Mouse (Mus musculus): ENCODE data around the gene Hdac4. TPM values are rescaled to one million over a fixed set of nuclear protein-coding genes. Genes with fewer than 3 reads are reported as not detected.

Hdac4 gene
- polyA plus RNA-seq, 1 experiment, result 30.0 TPM

- no peak overlapping the region for H3K4me3 ChIP-seq (ENCODE audit: insufficient read depth, low read length)
- no peak for TF ChIP-seq CTCF (IDR thresholded peaks at IDR 0.05; ENCODE audit: borderline replicate concordance, insufficient read depth, low read length)
- TF ChIP-seq POLR2A (IDR thresholded peaks at IDR 0.05; ENCODE audit: low read depth, low read length), result no peak
- no peaks in the 10 kb centered on the region for H3K4me1 ChIP-seq (ENCODE audit: control insufficient read depth, insufficient read depth, low read length)
These were observed 103.2 kb downstream of the Hdac4 start for GRCm38 (mm10) chr1:92092286-92092685.

GRCm38 (mm10) chr1:92087821-92088220, 107.7 kb downstream of the Hdac4 start:
- Histone ChIP-seq H3K27ac (ENCODE audit: insufficient read depth, low read length) (no peak overlapping the region), H3K4me1 (ENCODE audit: control insufficient read depth, insufficient read depth, low read length) (no peaks in the 10 kb centered on the region; the same call in 1 of the 2 replicates), H3K4me3 (ENCODE audit: insufficient read depth, low read length) (no peak overlapping the region)
- TF ChIP-seq CTCF (IDR thresholded peaks at IDR 0.05; ENCODE audit: borderline replicate concordance, insufficient read depth, low read length) (no peak), POLR2A (IDR thresholded peaks at IDR 0.05; ENCODE audit: low read depth, low read length) (no peak)

More at GRCm38 (mm10) chr1:92092286-92092685, 103.2 kb downstream of the Hdac4 start:
- H3K27ac ChIP-seq (ENCODE audit: insufficient read depth, low read length), result no peak overlapping the region

- Histone ChIP-seq H3K4me3 (ENCODE audit: insufficient read depth, low read length) (no peak overlapping the region), H3K4me1 (ENCODE audit: control insufficient read depth, insufficient read depth, low read length) (no peaks in the 10 kb centered on the region; the same call in 1 of the 2 replicates), H3K27ac (ENCODE audit: insufficient read depth, low read length) (no peak overlapping the region)
- TF ChIP-seq POLR2A (IDR thresholded peaks at IDR 0.05; ENCODE audit: low read depth, low read length), result no peak
- no peak for TF ChIP-seq CTCF (IDR thresholded peaks at IDR 0.05; ENCODE audit: borderline replicate concordance, insufficient read depth, low read length)
These were observed 108.2 kb downstream of the Hdac4 start for GRCm38 (mm10) chr1:92087343-92087742.

GRCm38 (mm10) chr1:92086841-92087240, 108.7 kb downstream of the Hdac4 start:
- Histone ChIP-seq H3K27ac (ENCODE audit: insufficient read depth, low read length) (no peak overlapping the region; the same call in 1 of the 2 replicates), H3K4me1 (ENCODE audit: control insufficient read depth, insufficient read depth, low read length) (no peaks in the 10 kb centered on the region; the same call in 1 of the 2 replicates)
- TF ChIP-seq CTCF (IDR thresholded peaks at IDR 0.05; ENCODE audit: borderline replicate concordance, insufficient read depth, low read length) (no peak), POLR2A (IDR thresholded peaks at IDR 0.05; ENCODE audit: low read depth, low read length) (no peak)

GRCm38 (mm10) chr1:92086277-92086813, 109.2 kb downstream of the Hdac4 start:
- H3K4me3 ChIP-seq (ENCODE audit: insufficient read depth, low read length), result no peak overlapping the region
- no peaks in the 10 kb centered on the region; the same call in 1 of the 2 replicates for H3K4me1 ChIP-seq (ENCODE audit: control insufficient read depth, insufficient read depth, low read length)
- H3K27ac ChIP-seq (ENCODE audit: insufficient read depth, low read length), result no peak overlapping the region; the same call in 1 of the 2 replicates
- no peak for TF ChIP-seq POLR2A (IDR thresholded peaks at IDR 0.05; ENCODE audit: low read depth, low read length)
- no peak for TF ChIP-seq CTCF (IDR thresholded peaks at IDR 0.05; ENCODE audit: borderline replicate concordance, insufficient read depth, low read length)

More at GRCm38 (mm10) chr1:92086841-92087240, 108.7 kb downstream of the Hdac4 start:
- no peak overlapping the region for H3K4me3 ChIP-seq (ENCODE audit: insufficient read depth, low read length)

GRCm38 (mm10) chr1:92084738-92085137, 110.8 kb downstream of the Hdac4 start:
- no peak for TF ChIP-seq CTCF (IDR thresholded peaks at IDR 0.05; ENCODE audit: borderline replicate concordance, insufficient read depth, low read length)
- no peak for TF ChIP-seq POLR2A (IDR thresholded peaks at IDR 0.05; ENCODE audit: low read depth, low read length)
- H3K27ac ChIP-seq (ENCODE audit: insufficient read depth, low read length), result no peak overlapping the region
- H3K4me3 ChIP-seq (ENCODE audit: insufficient read depth, low read length), result no peak overlapping the region
- H3K4me1 ChIP-seq (ENCODE audit: control insufficient read depth, insufficient read depth, low read length), result peaks cover 10% of the 10 kb centered on the region

- Histone ChIP-seq H3K4me1 (ENCODE audit: control insufficient read depth, insufficient read depth, low read length) (peaks cover 13% of the 10 kb centered on the region), H3K4me3 (ENCODE audit: insufficient read depth, low read length) (no peak overlapping the region), H3K27ac (ENCODE audit: insufficient read depth, low read length) (no peak overlapping the region)
- TF ChIP-seq POLR2A (IDR thresholded peaks at IDR 0.05; ENCODE audit: low read depth, low read length), result no peak
- TF ChIP-seq CTCF (IDR thresholded peaks at IDR 0.05; ENCODE audit: borderline replicate concordance, insufficient read depth, low read length), result no peak
These were observed 111.5 kb downstream of the Hdac4 start for GRCm38 (mm10) chr1:92084004-92084403.

- no peak for TF ChIP-seq CTCF (IDR thresholded peaks at IDR 0.05; ENCODE audit: borderline replicate concordance, insufficient read depth, low read length)
- Histone ChIP-seq H3K27ac (ENCODE audit: insufficient read depth, low read length) (no peak overlapping the region), H3K4me1 (ENCODE audit: control insufficient read depth, insufficient read depth, low read length) (peaks cover 13% of the 10 kb centered on the region), H3K4me3 (ENCODE audit: insufficient read depth, low read length) (no peak overlapping the region)
These were observed 112.5 kb downstream of the Hdac4 start for GRCm38 (mm10) chr1:92082837-92083541.

GRCm38 (mm10) chr1:92082156-92082836, 113.2 kb downstream of the Hdac4 start:
- Histone ChIP-seq H3K4me1 (ENCODE audit: control insufficient read depth, insufficient read depth, low read length) (peaks cover 13% of the 10 kb centered on the region), H3K4me3 (ENCODE audit: insufficient read depth, low read length) (no peak overlapping the region), H3K27ac (ENCODE audit: insufficient read depth, low read length) (no peak overlapping the region)
- TF ChIP-seq POLR2A (IDR thresholded peaks at IDR 0.05; ENCODE audit: low read depth, low read length) (no peak), CTCF (IDR thresholded peaks at IDR 0.05; ENCODE audit: borderline replicate concordance, insufficient read depth, low read length) (no peak)
